Mouse (Mus musculus): ENCODE measurements around the gene Prkci. TPM values are rescaled to one million over a fixed set of nuclear protein-coding genes. Genes with fewer than 3 reads are reported as not detected.

Prkci gene
- polyA plus RNA-seq (2021; fragmentation: Nextera tagmentation): 9.3 and 11.7 TPM in 2 replicates
- long read RNA-seq, experiment 1, full-length matches to known transcripts: 1 of 20 reads
- long read RNA-seq, experiment 1, partial matches to known transcripts: 19 of 20 reads
- long read RNA-seq, experiment 1, other reads (novel, unspliced or antisense): 0 of 20 reads
- long read RNA-seq, experiment 2, full-length matches to known transcripts: 78 of 94 reads
- long read RNA-seq, experiment 2, partial matches to known transcripts: 9 of 94 reads
- long read RNA-seq, experiment 2, other reads (novel, unspliced or antisense): 7 of 94 reads

DNA sequence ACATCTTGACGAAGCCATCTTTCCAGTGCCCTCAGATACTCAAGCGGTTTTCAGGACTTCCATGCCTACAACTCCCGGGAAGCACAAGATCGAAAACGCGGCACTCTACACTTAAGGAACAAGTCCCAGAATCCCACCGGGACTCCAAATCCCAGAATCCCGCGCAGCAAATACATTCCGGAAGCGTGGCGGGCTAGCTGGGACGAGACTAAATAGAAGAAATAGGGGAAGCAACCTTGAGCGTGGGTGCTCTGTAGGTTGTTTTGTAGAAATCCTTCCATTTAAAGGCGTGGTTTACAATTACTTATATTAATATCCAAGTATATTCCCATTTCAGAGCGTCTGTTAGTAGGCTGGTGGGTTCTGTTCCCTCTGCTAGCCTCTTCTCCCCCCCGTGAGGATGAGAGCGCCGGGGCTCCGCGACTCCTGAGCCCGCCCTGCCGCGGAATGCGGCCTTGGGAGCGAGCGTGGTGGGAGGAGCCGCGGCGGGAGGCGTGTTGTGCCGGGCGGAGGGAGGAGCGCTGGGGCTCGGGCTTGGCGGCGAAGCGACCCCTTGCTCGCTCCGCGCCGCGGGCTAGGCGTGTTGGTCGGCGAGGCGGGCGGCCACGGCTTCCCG is at the start of gene Prkci:
Gene Prkci (plus strand): TSS at position 465 of the 616 bp plus-strand sequence.

GRCm38 (mm10) chr3:30969104-30969581 is 26.4 kb upstream of the Prkci start, which contains the start of gene Phc3:
Phc3 (minus strand) TSS chr3:30969415.

DNA sequence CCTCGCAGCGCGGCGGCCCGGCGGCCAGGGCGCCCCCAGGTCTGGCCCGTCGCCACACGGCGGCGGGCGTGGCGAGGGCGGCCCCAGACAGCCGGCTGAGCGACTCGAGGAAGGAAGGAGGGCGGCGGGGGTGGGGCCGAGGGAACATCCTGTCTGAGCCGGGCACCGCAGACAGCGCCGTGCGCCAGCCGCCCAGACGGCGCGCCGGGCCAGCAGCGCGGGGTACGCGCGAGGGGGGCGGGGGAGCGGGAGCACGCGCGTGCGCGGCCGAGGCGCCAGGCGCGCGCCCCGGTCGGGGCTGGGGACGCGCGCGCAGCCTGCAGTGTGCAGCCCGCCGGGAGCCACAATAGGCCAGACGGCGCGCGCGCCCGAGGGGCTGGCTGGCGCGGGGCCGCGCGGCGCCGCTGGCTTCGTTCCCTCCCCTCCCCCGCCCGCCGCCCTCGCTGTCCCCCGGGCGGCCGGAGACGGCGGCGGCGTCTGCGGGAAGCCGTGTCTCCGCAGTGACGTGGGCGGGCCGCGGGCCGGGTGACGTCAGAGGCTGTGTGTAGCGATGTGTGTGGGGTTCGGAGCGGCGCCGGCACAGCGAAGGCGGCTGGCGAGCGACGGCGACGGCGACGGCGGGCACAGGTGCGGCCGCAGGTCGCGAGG is 99.1 kb downstream of the Prkci start, which contains the start of gene Skil:
Gene Skil (plus strand): TSS at position 528 of the 648 bp plus-strand sequence.

Small RNA genes within 50 kb of the gene (microRNA-seq; reads per million reads assigned to microRNA genes)
- 1.5 reads per million for gene Mir7008

Other genes with a start within 250 kb of the Prkci start
- gene Samd7, start 249.5 kb upstream of the Prkci start, polyA plus RNA-seq (2021; fragmentation: Nextera tagmentation): not detected in 2 replicates
- gene Sec62, start 202.9 kb upstream of the Prkci start, polyA plus RNA-seq (2021; fragmentation: Nextera tagmentation): 247 and 276 TPM in 2 replicates
- 1.1 and 1.2 TPM in 2 replicates for gene Gpr160, start 139.8 kb upstream of the Prkci start, polyA plus RNA-seq (2021; fragmentation: Nextera tagmentation)
- gene Phc3, start 26.3 kb upstream of the Prkci start, polyA plus RNA-seq (2021; fragmentation: Nextera tagmentation): 29.7 and 31.9 TPM in 2 replicates
- gene Skil, start 99.3 kb downstream of the Prkci start, polyA plus RNA-seq (2021; fragmentation: Nextera tagmentation): 27.4 and 31.9 TPM in 2 replicates
- 111 and 126 TPM in 2 replicates for gene Cldn11, start 154.2 kb downstream of the Prkci start, polyA plus RNA-seq (2021; fragmentation: Nextera tagmentation)

Data from layer of hippocampus, adult 6 months (tissue).